Mouse (Mus musculus) heart, embryonic 11.5 days (tissue): ENCODE data around the gene Acss1. TPM values are rescaled to one million over a fixed set of nuclear protein-coding genes. Genes with fewer than 3 reads are reported as not detected.

Experiments
- ATAC-seq: fragments of 200-750 bp; cut with Nextera tagmentation; replicated peaks from 2 replicates; pipeline ENCODE4 v1.8.0; 2017; ENCODE audit warnings: moderate library complexity; ENCODE audit not compliant: insufficient number of reproducible peaks, low FRiP score, low TSS enrichment
- H3K27ac ChIP-seq: fragments of 300-500 bp; sonication (generic); 2 replicates; pipeline ENCODE4 v1.5.1; 2014; ENCODE audit warnings: mild to moderate bottlenecking, low read depth, low read length
- H3K27me3 ChIP-seq: fragments of 300-500 bp; sonication (generic); 2 replicates; pipeline ENCODE4 v1.6.1; 2014; ENCODE audit warnings: mild to moderate bottlenecking, low read length, mixed read lengths; ENCODE audit not compliant: control insufficient read depth, insufficient read depth
- H3K36me3 ChIP-seq: fragments of 300-500 bp; sonication (generic); 2 replicates; pipeline ENCODE4 v1.6.1; 2014; ENCODE audit warnings: mild to moderate bottlenecking, low read length, moderate library complexity, mixed read lengths; ENCODE audit not compliant: control insufficient read depth, insufficient read depth
- H3K4me1 ChIP-seq: fragments of 300-500 bp; sonication (generic); 2 replicates; pipeline ENCODE4 v1.6.1; 2014; ENCODE audit warnings: low read length; ENCODE audit not compliant: control insufficient read depth, insufficient read depth
- H3K4me2 ChIP-seq: fragments of 300-500 bp; sonication (generic); 2 replicates; pipeline ENCODE4 v1.6.1; 2014; ENCODE audit warnings: mild to moderate bottlenecking, moderate library complexity
- H3K4me3 ChIP-seq: fragments of 300-500 bp; sonication (generic); 2 replicates; pipeline ENCODE4 v1.5.1; 2014; ENCODE audit warnings: low read depth, low read length
- H3K9ac ChIP-seq: fragments of 300-500 bp; sonication (generic); 2 replicates; pipeline ENCODE4 v1.6.1; 2014; ENCODE audit warnings: mild to moderate bottlenecking, low read depth, low read length, moderate library complexity
- H3K9me3 ChIP-seq: fragments of 300-500 bp; sonication (generic); replicated peaks from 2 replicates; pipeline ENCODE4 v1.6.1; 2016; ENCODE audit warnings: low read length; ENCODE audit not compliant: control insufficient read depth
- WGBS: fragments of 180-500 bp; shearing (Covaris S2); extraction: QIAGEN DNeasy Blood & Tissue Kit; methylation state at CpG from one replicate; pipeline ENCODE4 v1.1.7; 2014; ENCODE audit not compliant: insufficient replicate concordance; 5-methylcytosine and 5-hydroxymethylcytosine counted together
- polyA plus RNA-seq: library from polyadenylated mRNA; unstranded; fragments of >200 nt; fragmentation: Nextera tagmentation; extraction: Ambion mirVana; gene quantifications from 2 replicates; pipeline ENCODE4 v1.2.1, GENCODE M21; 2014

Gene Acss1
- polyA plus RNA-seq, 1 experiment from 2014 or later, result 14.8 TPM

DNA sequence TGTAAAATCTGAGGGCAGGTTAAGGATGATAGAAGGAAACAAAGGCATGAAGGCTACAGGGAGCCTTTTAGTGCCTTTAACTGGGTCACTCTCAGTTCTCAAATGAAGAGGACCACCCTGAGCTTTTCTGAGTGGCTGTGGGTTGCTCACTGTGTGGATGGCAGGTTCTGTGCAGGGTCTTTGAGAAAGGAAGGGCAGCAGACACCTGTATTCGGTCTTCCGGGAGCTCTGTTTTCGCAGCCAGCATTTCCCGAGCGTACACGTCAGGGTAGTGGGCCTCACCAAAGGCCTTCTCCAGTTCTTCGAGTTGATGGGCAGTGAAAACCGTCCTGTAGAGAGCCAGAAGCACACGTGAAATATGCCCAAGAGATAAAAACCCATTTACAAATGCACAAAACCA lies 17.1 kb upstream of the Acss1 start:
- no peak for ATAC-seq
- H3K9ac ChIP-seq, result no peak overlapping the region
- no peaks in the 10 kb centered on the region for H3K36me3 ChIP-seq
- no peak overlapping the region for H3K4me2 ChIP-seq
- H3K4me1 ChIP-seq, result peaks cover 7% of the 10 kb centered on the region
- 81% methylated on average over 9 of the region's 9 CpGs for WGBS
- H3K9me3 ChIP-seq, result no peaks in the 10 kb centered on the region
- H3K4me3 ChIP-seq, result no peak overlapping the region
- H3K27me3 ChIP-seq, result peaks cover 45% of the 10 kb centered on the region
- H3K27ac ChIP-seq, result no peak overlapping the region

GRCm38 (mm10) chr2:150684451-150684850 lies 16.2 kb upstream of the Acss1 start:
- H3K27ac ChIP-seq, result no peak overlapping the region
- H3K36me3 ChIP-seq, result no peaks in the 10 kb centered on the region
- no peak overlapping the region for H3K4me3 ChIP-seq
- no peak overlapping the region for H3K9ac ChIP-seq
- 75% methylated on average over 12 of the region's 12 CpGs for WGBS
- no peak overlapping the region for H3K4me2 ChIP-seq
- peaks cover 36% of the 10 kb centered on the region for H3K27me3 ChIP-seq
- H3K9me3 ChIP-seq, result no peaks in the 10 kb centered on the region
- peaks cover 7% of the 10 kb centered on the region for H3K4me1 ChIP-seq
- no peak for ATAC-seq

DNA sequence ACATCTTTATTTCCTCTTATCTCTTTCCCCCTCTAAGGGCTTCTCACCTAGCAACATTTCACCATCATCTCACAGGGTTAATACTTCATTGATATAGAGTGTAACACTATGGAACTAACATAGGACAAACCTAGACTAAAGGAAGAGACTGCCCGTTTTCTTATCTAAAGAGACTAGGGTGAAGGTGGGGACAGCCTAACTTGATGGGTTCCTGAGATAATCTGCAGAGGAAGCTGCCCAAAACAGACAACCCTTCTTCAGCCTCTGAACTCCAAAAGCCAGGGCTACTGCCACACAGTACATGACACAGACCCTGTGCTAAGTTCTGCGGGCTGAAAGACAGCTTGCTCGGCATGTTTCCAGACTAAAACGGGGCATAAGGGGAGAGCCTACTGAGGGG lies 13.3 kb upstream of the Acss1 start:
- no peak overlapping the region for H3K9ac ChIP-seq
- no peak overlapping the region for H3K4me2 ChIP-seq
- ATAC-seq, result no peak
- peaks cover 10% of the 10 kb centered on the region for H3K27me3 ChIP-seq
- no peaks in the 10 kb centered on the region for H3K4me1 ChIP-seq
- H3K9me3 ChIP-seq, result no peaks in the 10 kb centered on the region
- no peak overlapping the region for H3K27ac ChIP-seq
- no peak overlapping the region for H3K4me3 ChIP-seq
- no peaks in the 10 kb centered on the region for H3K36me3 ChIP-seq
- 51% methylated on average over 4 of the region's 4 CpGs for WGBS

- ATAC-seq, result no peak
- no peak overlapping the region for H3K4me3 ChIP-seq
- no peaks in the 10 kb centered on the region for H3K36me3 ChIP-seq
- H3K27me3 ChIP-seq, result no peaks in the 10 kb centered on the region
- H3K27ac ChIP-seq, result no peak overlapping the region
- H3K4me1 ChIP-seq, result no peaks in the 10 kb centered on the region
- WGBS, result 0% methylated on average over 3 of the region's 3 CpGs
- no peaks in the 10 kb centered on the region for H3K9me3 ChIP-seq
- H3K4me2 ChIP-seq, result no peak overlapping the region
- H3K9ac ChIP-seq, result no peak overlapping the region
Observed at GRCm38 (mm10) chr2:150678392-150678791, 10.1 kb upstream of the Acss1 start.

GRCm38 (mm10) chr2:150675525-150675924 lies 7.2 kb upstream of the Acss1 start:
- Histone ChIP-seq H3K27me3 (no peaks in the 10 kb centered on the region), H3K4me2 (no peak overlapping the region), H3K9ac (no peak overlapping the region), H3K9me3 (no peaks in the 10 kb centered on the region), H3K4me3 (no peak overlapping the region), H3K4me1 (no peaks in the 10 kb centered on the region), H3K36me3 (no peaks in the 10 kb centered on the region), H3K27ac (no peak overlapping the region)
- no peak for ATAC-seq
- WGBS, result 17% methylated on average over 1 of the region's 1 CpGs

DNA sequence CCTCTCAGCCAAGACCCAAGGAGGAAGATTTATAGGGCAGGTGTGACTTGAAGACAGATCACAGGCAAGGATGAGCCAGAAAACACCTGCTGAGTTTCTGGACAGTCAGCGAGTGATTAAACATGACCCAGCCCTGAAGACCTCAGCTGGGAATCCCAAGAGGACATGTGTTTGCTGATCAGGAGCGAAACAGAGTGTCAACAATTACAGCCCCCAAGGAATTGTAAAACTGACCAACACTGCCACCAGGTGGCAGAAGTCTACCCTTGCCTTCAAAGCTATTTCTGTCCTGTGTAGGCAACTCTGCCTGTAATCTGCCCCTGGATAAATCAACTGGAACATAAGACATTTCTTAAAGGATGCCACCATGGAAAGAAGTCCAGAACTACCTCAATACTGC lies 6.6 kb upstream of the Acss1 start:
- WGBS, result 6% methylated on average over 2 of the region's 2 CpGs
- Histone ChIP-seq H3K4me2 (no peak overlapping the region), H3K27ac (no peak overlapping the region), H3K27me3 (no peaks in the 10 kb centered on the region), H3K9me3 (no peaks in the 10 kb centered on the region), H3K4me3 (no peak overlapping the region), H3K36me3 (no peaks in the 10 kb centered on the region), H3K9ac (no peak overlapping the region), H3K4me1 (no peaks in the 10 kb centered on the region)
- peak; percentile 70 for ATAC-seq

DNA sequence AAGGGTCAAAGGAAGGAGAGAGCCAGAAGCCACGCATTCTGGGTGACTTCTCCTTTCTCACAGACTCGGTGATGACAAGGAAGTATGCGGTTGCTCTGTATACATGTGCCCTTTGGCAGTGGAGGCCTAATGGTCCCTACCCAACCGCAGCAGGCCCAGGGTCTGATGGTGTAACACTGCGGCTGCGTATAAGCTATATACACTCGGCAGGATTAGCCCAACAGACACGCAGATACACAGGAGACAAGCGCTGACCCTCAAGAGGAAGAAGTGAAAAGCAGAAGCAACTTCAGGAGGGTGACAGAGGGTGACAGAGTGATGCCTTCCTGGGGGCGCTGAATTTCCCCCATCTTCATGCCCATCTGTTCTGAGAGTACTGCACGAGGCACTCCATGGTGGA lies 5.6 kb upstream of the Acss1 start:
- Histone ChIP-seq H3K4me1 (no peaks in the 10 kb centered on the region), H3K4me2 (no peak overlapping the region), H3K9ac (no peak overlapping the region), H3K36me3 (no peaks in the 10 kb centered on the region), H3K9me3 (no peaks in the 10 kb centered on the region), H3K4me3 (no peak overlapping the region), H3K27me3 (no peaks in the 10 kb centered on the region), H3K27ac (no peak overlapping the region)
- 81% methylated on average over 11 of the region's 11 CpGs for WGBS
- no peak for ATAC-seq

GRCm38 (mm10) chr2:150671609-150672290 lies 3.5 kb upstream of the Acss1 start:
- Histone ChIP-seq H3K9ac (no peak overlapping the region), H3K36me3 (no peaks in the 10 kb centered on the region), H3K4me3 (no peak overlapping the region), H3K4me2 (no peak overlapping the region), H3K27ac (no peak overlapping the region), H3K27me3 (0 out of 2 replicates have a peak, but pooled peaks cover 2% of the 10 kb centered on the region), H3K9me3 (no peaks in the 10 kb centered on the region), H3K4me1 (peaks cover 7% of the 10 kb centered on the region)
- WGBS, result 71% methylated on average over 8 of the region's 8 CpGs
- no peak for ATAC-seq

DNA sequence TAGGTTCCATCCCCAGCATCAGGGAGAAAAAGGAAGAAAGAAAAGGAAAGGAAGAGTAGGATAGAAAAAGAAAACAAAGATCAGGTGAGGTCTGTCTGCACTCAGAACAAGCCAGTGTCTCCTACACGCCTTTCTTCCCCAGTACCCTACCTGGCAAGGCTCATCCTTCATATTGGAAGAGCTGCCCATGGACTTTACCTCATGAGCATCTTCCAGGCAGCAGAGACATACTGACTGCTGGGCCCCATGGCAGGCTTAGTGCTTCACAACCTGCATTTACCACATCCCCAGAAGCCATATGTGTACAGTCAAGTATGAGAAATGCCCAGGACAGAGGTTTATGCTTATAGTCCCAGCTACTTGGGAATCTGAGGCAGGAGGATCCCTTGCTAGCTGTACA lies 2.6 kb upstream of the Acss1 start:
- Histone ChIP-seq H3K4me1 (peaks cover 8% of the 10 kb centered on the region), H3K27me3 (0 out of 2 replicates have a peak, but pooled peaks cover 2% of the 10 kb centered on the region), H3K36me3 (no peaks in the 10 kb centered on the region), H3K4me3 (no peak overlapping the region), H3K9me3 (no peaks in the 10 kb centered on the region), H3K9ac (no peak overlapping the region), H3K27ac (no peak overlapping the region), H3K4me2 (no peak overlapping the region)
- 83% methylated on average over 1 of the region's 1 CpGs for WGBS
- no peak for ATAC-seq
